Mouse (Mus musculus) spleen, postnatal 10 days (tissue): ENCODE results near the gene Zbtb4.

Experiments
- DNase-seq, 2 experiments: peaks; one replicate each; pipeline ENCODE4 v3.0.0; 2021 to 2022; ENCODE audit warnings: low spot score in 2 of 2

Gene Zbtb4

GRCm38 (mm10) chr11:69763551-69763950 is 2.2 kb upstream of the Zbtb4 start:
- peak in 1 of 2 experiments; percentile 41 for DNase-seq

- peak; percentile 55 to 80 for DNase-seq
Observed at GRCm38 (mm10) chr11:69766126-69766609, 456 bp downstream of the Zbtb4 start.

GRCm38 (mm10) chr11:69766872-69767624 is 1.3 kb downstream of the Zbtb4 start:
- no peak for DNase-seq

- no peak for DNase-seq
Observed at GRCm38 (mm10) chr11:69767625-69767909, 1.9 kb downstream of the Zbtb4 start.

- DNase-seq, result no peak
Observed at GRCm38 (mm10) chr11:69774961-69775360, 9.2 kb downstream of the Zbtb4 start.

- DNase-seq, result no peak
Observed at GRCm38 (mm10) chr11:69775716-69776115, 10.0 kb downstream of the Zbtb4 start.

GRCm38 (mm10) chr11:69776488-69776887 is 10.8 kb downstream of the Zbtb4 start:
- DNase-seq, result no peak

- no peak for DNase-seq
Observed at GRCm38 (mm10) chr11:69777504-69778257, 12.0 kb downstream of the Zbtb4 start.

- DNase-seq, result no peak
Observed at GRCm38 (mm10) chr11:69778258-69778982, 12.7 kb downstream of the Zbtb4 start.

GRCm38 (mm10) chr11:69778985-69779384 is 13.3 kb downstream of the Zbtb4 start:
- no peak for DNase-seq

- no peak for DNase-seq
Observed at GRCm38 (mm10) chr11:69781828-69782227, 16.1 kb downstream of the Zbtb4 start.

- peak in 1 of 2 experiments; percentile 48 for DNase-seq
Observed at GRCm38 (mm10) chr11:69784793-69785272, 19.1 kb downstream of the Zbtb4 start.

GRCm38 (mm10) chr11:69787306-69787705 is 21.6 kb downstream of the Zbtb4 start:
- no peak for DNase-seq

GRCm38 (mm10) chr11:69789431-69789830 is 23.7 kb downstream of the Zbtb4 start:
- no peak for DNase-seq

- DNase-seq, result no peak
Observed at GRCm38 (mm10) chr11:69791420-69791819, 25.7 kb downstream of the Zbtb4 start.

GRCm38 (mm10) chr11:69793429-69793828 is 27.7 kb downstream of the Zbtb4 start:
- DNase-seq, result no peak

GRCm38 (mm10) chr11:69795168-69795982 is 29.7 kb downstream of the Zbtb4 start, which contains the start of gene Chrnb1:
Gene Chrnb1 (minus strand): TSS chr11:69795943.
- DNase-seq, result peak; percentile 84 to 96

GRCm38 (mm10) chr11:69795983-69796435 is 30.3 kb downstream of the Zbtb4 start:
- DNase-seq, result no peak

GRCm38 (mm10) chr11:69797924-69798323 is 32.2 kb downstream of the Zbtb4 start:
- no peak for DNase-seq

- peak in 1 of 2 experiments; percentile 79 for DNase-seq
Observed at GRCm38 (mm10) chr11:69799394-69800137, 33.9 kb downstream of the Zbtb4 start.

- no peak for DNase-seq
Observed at GRCm38 (mm10) chr11:69800138-69800391, 34.4 kb downstream of the Zbtb4 start.
